12 mouse cellular contexts compared by ENCODE assay signal in genomic region chr12:34195155-34195828, GRCm38 (mm10).
"Had no signal": no experiment of that assay in that cellular context is flagged by ENCODE, and none has a peak within 500 bp of the region (broad histone marks: within the 10 kb centered on the region; RNA-seq: fewer than 3 reads in every experiment).

No protein-coding gene starts in this region.

- ATAC-seq: intestine, embryonic 15.5 days; midbrain, embryonic 15.5 days had no signal

- DNase-seq: kidney, adult 11 months; kidney, adult 8-10 months; kidney, postnatal 10 days; kidney, postnatal 36 days; layer of hippocampus, postnatal 36 days; liver, embryonic 13.5 days; lung, postnatal 10 days; retina, postnatal 1 day; right cerebral cortex, postnatal 25 days; thymus, postnatal 25 days had no signal
